Mouse (Mus musculus) liver, embryonic 11.5 days (tissue): ENCODE results near the gene Gm21954. TPM values are rescaled to one million over a fixed set of nuclear protein-coding genes. Genes with fewer than 3 reads are reported as not detected.

Experiments used
- ATAC-seq: fragments of 200-750 bp; cut with Nextera tagmentation; replicated peaks from 2 replicates; pipeline ENCODE4 v1.8.0; 2017; ENCODE audit warnings: moderate number of reproducible peaks, mild to moderate bottlenecking, moderate TSS enrichment, moderate library complexity; ENCODE audit not compliant: low FRiP score
- DNase-seq: peaks from one replicate; pipeline ENCODE4 v3.0.0-alpha.2; 2017; ENCODE audit warnings: low spot score
- H3K27ac ChIP-seq: fragments of 300-500 bp; sonication (generic); 2 replicates; pipeline ENCODE4 v1.5.1; 2014; ENCODE audit warnings: mild to moderate bottlenecking, low read depth, low read length, control low read depth
- H3K27me3 ChIP-seq: fragments of 300-500 bp; sonication (generic); replicated peaks from 2 replicates; pipeline ENCODE4 v1.6.1; 2014; ENCODE audit warnings: low read length, mixed read lengths; ENCODE audit not compliant: control insufficient read depth, insufficient read depth
- H3K36me3 ChIP-seq: fragments of 300-500 bp; sonication (generic); 2 replicates; pipeline ENCODE4 v1.6.1; 2014; ENCODE audit warnings: mild to moderate bottlenecking, low read length, moderate library complexity, mixed read lengths; ENCODE audit not compliant: control insufficient read depth, insufficient read depth
- H3K4me1 ChIP-seq: fragments of 300-500 bp; sonication (generic); replicated peaks from 2 replicates; pipeline ENCODE4 v1.6.1; 2014; ENCODE audit warnings: low read length, mixed read lengths; ENCODE audit not compliant: control insufficient read depth, insufficient read depth
- H3K4me2 ChIP-seq: fragments of 300-500 bp; sonication (generic); 2 replicates; pipeline ENCODE4 v1.6.1; 2014; ENCODE audit warnings: mild to moderate bottlenecking, control low read depth, moderate library complexity
- H3K4me3 ChIP-seq: fragments of 300-500 bp; sonication (generic); 2 replicates; pipeline ENCODE4 v1.5.1; 2014; ENCODE audit warnings: low read depth, low read length, control low read depth
- H3K9ac ChIP-seq: fragments of 300-500 bp; sonication (generic); 2 replicates; pipeline ENCODE4 v1.6.1; 2014; ENCODE audit warnings: low read depth, low read length, control low read depth
- H3K9me3 ChIP-seq: fragments of 300-500 bp; sonication (generic); 2 replicates; pipeline ENCODE4 v1.6.1; 2016; ENCODE audit warnings: low read length, inconsistent platforms, mixed read lengths; ENCODE audit not compliant: control insufficient read depth
- WGBS: fragments of 180-500 bp; shearing (Covaris S2); extraction: QIAGEN DNeasy Blood & Tissue Kit; methylation state at CpG from one replicate; pipeline ENCODE4 v1.1.7; 2014; 5-methylcytosine and 5-hydroxymethylcytosine counted together
- polyA plus RNA-seq: library from polyadenylated mRNA; unstranded; fragments of >200 nt; fragmentation: Nextera tagmentation; extraction: Ambion mirVana; gene quantifications from 2 replicates; pipeline ENCODE4 v1.2.1, GENCODE M21; 2014

Gm21954 gene
- polyA plus RNA-seq, 1 experiment from 2014 or later = not detected

DNA sequence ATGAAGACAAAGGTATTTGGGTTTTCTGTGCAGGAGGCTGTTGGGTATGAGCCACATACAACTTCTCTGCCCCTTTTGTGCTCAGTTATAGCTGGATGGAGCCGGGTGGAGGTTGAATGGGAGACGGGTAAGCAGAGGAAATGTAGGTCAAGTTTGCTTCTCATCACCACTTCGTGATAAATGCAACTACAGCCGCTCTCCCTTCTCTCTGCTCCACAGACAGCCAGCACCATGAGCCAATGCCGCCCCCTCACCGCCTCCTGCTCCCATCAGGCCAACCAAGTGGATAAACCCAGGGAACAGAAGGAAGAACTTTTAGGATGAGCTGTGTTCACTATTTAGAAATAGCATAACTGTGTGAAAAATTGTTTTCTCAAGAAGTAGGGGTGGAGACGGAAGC lies 4.7 kb upstream of the Gm21954 start:
- Histone ChIP-seq H3K4me1 (no peaks in the 10 kb centered on the region), H3K4me2 (no peak overlapping the region), H3K4me3 (no peak overlapping the region), H3K9me3 (no peaks in the 10 kb centered on the region), H3K27me3 (no peaks in the 10 kb centered on the region), H3K9ac (no peak overlapping the region), H3K36me3 (no peaks in the 10 kb centered on the region), H3K27ac (no peak overlapping the region)
- ATAC-seq = no peak
- WGBS = 82% methylated on average over 7 of the region's 7 CpGs
- DNase-seq = no peak

- Histone ChIP-seq H3K4me2 (no peak overlapping the region), H3K27me3 (no peaks in the 10 kb centered on the region), H3K9me3 (no peaks in the 10 kb centered on the region), H3K27ac (no peak overlapping the region), H3K4me3 (no peak overlapping the region), H3K36me3 (no peaks in the 10 kb centered on the region), H3K4me1 (no peaks in the 10 kb centered on the region), H3K9ac (no peak overlapping the region)
- WGBS = 66% methylated on average over 6 of the region's 6 CpGs
- DNase-seq = no peak
- no peak for ATAC-seq
Observed at GRCm38 (mm10) chr3:55473146-55473545, 1.1 kb upstream of the Gm21954 start.

GRCm38 (mm10) chr3:55466348-55466747 lies 5.7 kb downstream of the Gm21954 start:
- Histone ChIP-seq H3K27ac (no peak overlapping the region), H3K4me3 (no peak overlapping the region), H3K27me3 (no peaks in the 10 kb centered on the region), H3K4me1 (no peaks in the 10 kb centered on the region), H3K36me3 (no peaks in the 10 kb centered on the region), H3K4me2 (no peak overlapping the region), H3K9me3 (no peaks in the 10 kb centered on the region), H3K9ac (no peak overlapping the region)
- ATAC-seq = no peak
- no peak for DNase-seq
- 78% methylated on average over 9 of the region's 9 CpGs for WGBS

GRCm38 (mm10) chr3:55465785-55466184 lies 6.2 kb downstream of the Gm21954 start:
- no peaks in the 10 kb centered on the region for H3K27me3 ChIP-seq
- H3K27ac ChIP-seq = no peak overlapping the region
- no peaks in the 10 kb centered on the region for H3K36me3 ChIP-seq
- H3K9ac ChIP-seq = no peak overlapping the region
- 82% methylated on average over 8 of the region's 8 CpGs for WGBS
- H3K4me2 ChIP-seq = no peak overlapping the region
- no peak for DNase-seq
- H3K9me3 ChIP-seq = no peaks in the 10 kb centered on the region
- H3K4me3 ChIP-seq = no peak overlapping the region
- H3K4me1 ChIP-seq = no peaks in the 10 kb centered on the region
- ATAC-seq = no peak

- Histone ChIP-seq H3K4me2 (no peak overlapping the region), H3K9ac (no peak overlapping the region), H3K9me3 (no peaks in the 10 kb centered on the region), H3K4me3 (no peak overlapping the region), H3K27me3 (no peaks in the 10 kb centered on the region), H3K4me1 (no peaks in the 10 kb centered on the region), H3K27ac (no peak overlapping the region), H3K36me3 (no peaks in the 10 kb centered on the region)
- ATAC-seq (no peak), DNase-seq (no peak)
- WGBS = 71% methylated on average over 3 of the region's 3 CpGs
Observed at GRCm38 (mm10) chr3:55464226-55464625, 7.8 kb downstream of the Gm21954 start.

DNA sequence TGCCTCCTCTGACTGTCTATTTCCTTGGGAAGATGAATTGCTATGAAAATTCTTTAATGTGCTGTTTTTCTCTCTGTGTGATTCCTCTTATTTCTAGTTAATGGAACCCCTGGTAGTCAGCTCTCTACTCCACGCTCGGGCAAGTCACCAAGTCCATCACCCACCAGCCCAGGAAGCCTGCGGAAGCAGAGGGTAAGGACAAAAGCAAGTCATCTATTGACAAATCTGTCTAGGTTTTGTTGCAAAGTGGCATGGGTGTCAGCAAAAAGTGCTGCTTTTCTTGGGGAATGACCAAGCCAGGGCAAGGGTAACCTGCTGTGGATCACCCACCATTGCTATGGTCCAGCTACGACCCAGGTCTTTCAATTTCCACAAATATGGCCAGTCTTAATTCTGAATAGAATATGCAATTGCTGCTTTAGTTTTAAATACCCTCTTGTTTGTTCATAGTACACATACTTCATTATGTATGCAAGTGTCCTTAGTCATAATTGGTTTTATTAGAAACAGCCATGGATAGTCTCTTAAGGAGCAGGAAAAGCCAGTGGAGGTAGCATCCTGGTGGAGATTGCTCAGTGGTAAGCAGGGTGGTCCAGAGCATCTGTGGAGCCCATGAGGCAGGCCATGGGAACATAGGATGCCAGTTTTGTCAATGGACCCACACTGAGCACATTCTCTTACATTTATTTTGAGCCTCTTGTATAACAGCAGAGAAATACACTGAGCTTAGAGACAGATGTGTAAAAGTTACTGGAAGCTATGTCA lies 8.9 kb downstream of the Gm21954 start:
- Histone ChIP-seq H3K9me3 (no peaks in the 10 kb centered on the region), H3K9ac (no peak overlapping the region), H3K4me1 (no peaks in the 10 kb centered on the region), H3K27me3 (no peaks in the 10 kb centered on the region), H3K4me3 (no peak overlapping the region), H3K4me2 (no peak overlapping the region), H3K27ac (no peak overlapping the region), H3K36me3 (no peaks in the 10 kb centered on the region)
- ATAC-seq (no peak), DNase-seq (no peak)
- WGBS = 86% methylated on average over 4 of the region's 4 CpGs

DNA sequence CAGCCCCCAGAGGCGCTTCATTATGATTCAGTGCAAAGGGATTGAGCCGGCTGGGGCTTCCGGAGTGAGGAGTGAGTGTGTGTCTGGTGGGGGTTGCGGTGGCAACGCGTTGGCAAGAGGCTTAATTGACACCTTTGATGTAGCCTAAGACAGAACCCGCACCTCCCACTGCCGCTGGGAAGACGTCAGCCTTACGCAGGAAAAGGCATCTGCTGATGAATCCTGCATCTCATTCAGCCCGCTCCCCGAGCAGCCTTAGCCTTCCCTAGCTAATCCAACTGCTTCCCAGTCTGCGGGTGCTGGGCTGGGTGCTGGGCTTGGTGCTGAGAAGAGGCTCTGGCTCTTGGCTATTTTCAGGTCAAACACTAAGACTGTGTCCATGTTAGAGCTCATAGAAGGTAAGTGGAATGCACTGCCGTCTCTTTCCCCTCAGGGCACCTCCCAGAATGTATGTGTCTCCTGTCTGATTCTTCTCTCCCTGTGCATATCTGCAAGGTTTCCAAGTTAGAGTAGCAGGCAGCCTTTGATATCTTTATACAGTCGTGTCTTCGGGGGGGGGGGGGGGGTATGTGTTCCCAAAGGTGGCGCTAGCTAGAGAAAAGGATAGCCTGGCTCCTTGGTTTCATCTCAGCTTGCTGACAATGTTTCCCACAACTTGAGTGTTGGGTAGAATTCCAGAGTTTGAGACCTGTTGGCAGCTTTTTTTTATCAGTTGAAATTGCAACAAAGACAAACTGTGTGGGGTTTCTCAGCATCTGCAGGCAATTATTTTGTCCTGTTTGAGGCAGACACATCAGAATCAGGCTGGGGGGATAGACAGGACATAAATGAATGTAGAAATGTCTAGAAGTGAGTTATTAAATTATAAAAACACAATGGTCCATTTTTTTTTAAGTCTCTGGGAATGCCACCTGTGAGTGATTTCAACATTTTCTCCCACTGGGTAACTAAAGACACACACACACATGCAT lies 10.0 kb downstream of the Gm21954 start:
- no peak for DNase-seq
- no peak for ATAC-seq
- 5% methylated on average over 17 of the region's 17 CpGs for WGBS
- Histone ChIP-seq H3K27me3 (no peaks in the 10 kb centered on the region), H3K4me2 (peak overlapping the region; percentile 46), H3K9me3 (no peaks in the 10 kb centered on the region), H3K4me3 (no peak overlapping the region), H3K4me1 (no peaks in the 10 kb centered on the region), H3K9ac (no peak overlapping the region), H3K27ac (no peak overlapping the region), H3K36me3 (no peaks in the 10 kb centered on the region)

DNA sequence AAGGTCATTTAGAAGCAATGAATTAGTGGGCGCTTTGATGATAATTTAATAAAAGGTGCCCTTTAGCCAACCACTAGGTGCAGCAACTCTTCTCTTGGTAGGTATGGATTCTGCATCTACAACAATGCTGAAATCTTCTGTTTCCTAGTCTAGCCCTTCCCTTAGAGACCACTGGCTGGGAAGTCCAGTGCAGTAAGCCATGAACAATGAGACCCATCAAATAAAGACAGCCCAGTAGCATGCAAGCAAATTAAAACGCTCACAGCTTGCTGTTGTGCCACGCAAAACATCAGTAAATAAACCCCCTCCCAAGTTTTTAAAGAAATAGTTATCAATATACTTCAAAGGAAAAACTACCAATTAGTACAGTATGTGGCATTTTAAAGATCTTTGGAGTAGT lies 10.9 kb downstream of the Gm21954 start:
- no peak overlapping the region for H3K9ac ChIP-seq
- no peak for ATAC-seq
- 59% methylated on average over 3 of the region's 3 CpGs for WGBS
- DNase-seq = no peak
- H3K4me3 ChIP-seq = no peak overlapping the region
- no peak overlapping the region; the same call in 1 of the 2 replicates for H3K4me2 ChIP-seq
- no peaks in the 10 kb centered on the region for H3K4me1 ChIP-seq
- no peaks in the 10 kb centered on the region for H3K36me3 ChIP-seq
- H3K27ac ChIP-seq = no peak overlapping the region
- H3K9me3 ChIP-seq = no peaks in the 10 kb centered on the region
- no peaks in the 10 kb centered on the region for H3K27me3 ChIP-seq
